Comparison of ENCODE assay signal across 8 mouse cellular contexts in genomic region chr5:67532351-67532750, GRCm38 (mm10).
A peak's percentile ranks its signal among the peaks of the same experiment; 100 is the strongest.
DNase-seq lines count a peak whose midpoint lies in the region; ATAC-seq and TF ChIP-seq lines count a peak whose summit lies in the region.

No protein-coding gene starts in this region.

- H3K4me2 ChIP-seq in lung, postnatal 0 days (replicated peaks; ENCODE audit: low read depth, low read length): peak overlapping the region; percentile 46

- DNase-seq in NIH3T3 (ENCODE audit: low read depth): peak; percentile 85
- peak; percentile 70 for DNase-seq in cerebellum, adult 9-11 months
- DNase-seq in frontal cortex, adult 2 months (ENCODE audit: extremely low spot score in 1 of 2, low spot score in 1 of 2): peak; percentile 61 to 92
- DNase-seq in hindbrain, embryonic 10.5 days (ENCODE audit: low spot score): peak; percentile 90
- DNase-seq in layer of hippocampus, adult 9-11 months: peak; percentile 69
- peak; percentile 81 for DNase-seq in lung, postnatal 0 days (ENCODE audit: low spot score)
- peak; percentile 69 for DNase-seq in ovary, postnatal 14 days (ENCODE audit: low spot score)
- peak; percentile 32 to 74 for DNase-seq in thymus, postnatal 10 days (ENCODE audit: low spot score in 2 of 2)

- H3K4me1 ChIP-seq in hindbrain, embryonic 10.5 days (replicated peaks): peaks cover 7% of the 10 kb centered on the region
- no peaks in the 10 kb centered on the region for H3K4me1 ChIP-seq in lung, postnatal 0 days (ENCODE audit: insufficient read depth, low read depth, low read length)

- H3K27ac ChIP-seq in hindbrain, embryonic 10.5 days: no peak overlapping the region; the same call in 1 of the 2 replicates
- no peak overlapping the region for H3K27ac ChIP-seq in lung, postnatal 0 days (ENCODE audit: low read length)

- H3K36me3 ChIP-seq in hindbrain, embryonic 10.5 days: no peaks in the 10 kb centered on the region
- no peaks in the 10 kb centered on the region for H3K36me3 ChIP-seq in lung, postnatal 0 days (ENCODE audit: insufficient read depth, low read length)

- ATAC-seq in lung, postnatal 0 days: peak; percentile 71

- no peaks in the 10 kb centered on the region for H3K27me3 ChIP-seq in hindbrain, embryonic 10.5 days (ENCODE audit: insufficient read depth, poor library complexity, severe bottlenecking)
- H3K27me3 ChIP-seq in lung, postnatal 0 days (replicated peaks; ENCODE audit: insufficient read depth, low read length): no peaks in the 10 kb centered on the region

- peak overlapping the region; percentile 30; the same call in 1 of the 2 replicates for H3K4me3 ChIP-seq in hindbrain, embryonic 10.5 days
- H3K4me3 ChIP-seq in lung, postnatal 0 days (ENCODE audit: low read depth, low read length): peak overlapping the region; percentile 14; the same call in 1 of the 2 replicates

- 5% methylated on average over 12 of the region's 12 CpGs for WGBS in hindbrain, embryonic 10.5 days
- WGBS in lung, postnatal 0 days: 3% methylated on average over 12 of the region's 12 CpGs

- H3K9ac ChIP-seq in lung, postnatal 0 days (replicated peaks; ENCODE audit: low read depth): no peak overlapping the region

- no peaks in the 10 kb centered on the region for H3K9me3 ChIP-seq in hindbrain, embryonic 10.5 days
- no peaks in the 10 kb centered on the region for H3K9me3 ChIP-seq in lung, postnatal 0 days (ENCODE audit: low read length)

- TF ChIP-seq EP300 in lung, postnatal 0 days (IDR thresholded peaks at IDR 0.05): no peak

- TF ChIP-seq CTCF in lung, postnatal 0 days (IDR thresholded peaks at IDR 0.05): peak; percentile 94
